Mouse (Mus musculus) brown adipose tissue, adult 24 weeks (tissue): ENCODE measurements around the gene Rnf115. TPM values are rescaled to one million over a fixed set of nuclear protein-coding genes. Genes with fewer than 3 reads are reported as not detected.
A peak's percentile ranks its signal among the peaks of the same experiment; 100 is the strongest.

Source experiments
- H3K27ac ChIP-seq: fragments of 200-500 bp; replicated peaks from 2 replicates; pipeline ENCODE4 v1.5.1; 2012; ENCODE audit warnings: low read depth, mild to moderate bottlenecking, low read length
- H3K4me1 ChIP-seq: fragments of 200-500 bp; 2 replicates; pipeline ENCODE4 v1.6.1; 2012; ENCODE audit warnings: low read length, mixed read lengths; ENCODE audit not compliant: control insufficient read depth, insufficient read depth, insufficient read length
- H3K4me3 ChIP-seq: fragments of 200-500 bp; 2 replicates; pipeline ENCODE4 v1.5.1; 2012; ENCODE audit warnings: low read depth, mild to moderate bottlenecking, low read length, moderate library complexity; ENCODE audit not compliant: insufficient read depth
- polyA plus RNA-seq: library from polyadenylated mRNA; stranded (reverse); fragments of >200 nt; gene quantifications from 2 replicates; pipeline ENCODE4 v1.2.4, GENCODE M21; 2012; ENCODE audit not compliant: missing spikeins, insufficient read depth, insufficient read length

Gene Rnf115
- polyA plus RNA-seq, 1 experiment = 25.6 TPM

- Histone ChIP-seq H3K27ac (no peak overlapping the region), H3K4me1 (no peaks in the 10 kb centered on the region), H3K4me3 (no peak overlapping the region)
These were observed 60.3 kb downstream of the Rnf115 start for GRCm38 (mm10) chr3:96787784-96788183.

- Histone ChIP-seq H3K4me3 (no peak overlapping the region), H3K4me1 (no peaks in the 10 kb centered on the region), H3K27ac (no peak overlapping the region)
These were observed 61.0 kb downstream of the Rnf115 start for GRCm38 (mm10) chr3:96788506-96788905.

- Histone ChIP-seq H3K4me3 (no peak overlapping the region), H3K27ac (no peak overlapping the region), H3K4me1 (no peaks in the 10 kb centered on the region)
These were observed 72.8 kb downstream of the Rnf115 start for GRCm38 (mm10) chr3:96800254-96800653.

DNA sequence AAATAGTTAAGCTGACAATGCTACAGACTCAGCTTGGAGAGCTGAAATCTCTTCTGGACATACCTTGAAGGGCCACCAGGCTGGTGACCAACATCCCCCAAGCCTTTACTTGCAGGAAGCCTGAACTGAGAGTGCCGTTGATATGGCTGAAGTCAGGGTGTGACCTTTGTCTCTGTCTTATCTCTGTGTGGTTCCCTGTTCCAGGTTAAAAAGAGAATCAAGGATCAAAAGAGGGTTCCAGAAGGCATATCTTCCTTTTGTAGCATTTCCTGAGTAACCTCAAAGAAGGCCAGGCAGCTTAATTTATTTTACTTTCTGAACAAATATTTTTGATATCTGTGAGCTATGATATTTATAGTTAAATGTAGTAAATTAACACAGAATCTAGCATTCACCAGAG, 74.8 kb downstream of the Rnf115 start:
- no peak overlapping the region for H3K4me3 ChIP-seq
- no peak overlapping the region for H3K27ac ChIP-seq
- H3K4me1 ChIP-seq = no peaks in the 10 kb centered on the region

GRCm38 (mm10) chr3:96808136-96808535, 80.7 kb downstream of the Rnf115 start:
- H3K4me3 ChIP-seq = no peak overlapping the region
- H3K4me1 ChIP-seq = no peaks in the 10 kb centered on the region
- no peak overlapping the region for H3K27ac ChIP-seq

DNA sequence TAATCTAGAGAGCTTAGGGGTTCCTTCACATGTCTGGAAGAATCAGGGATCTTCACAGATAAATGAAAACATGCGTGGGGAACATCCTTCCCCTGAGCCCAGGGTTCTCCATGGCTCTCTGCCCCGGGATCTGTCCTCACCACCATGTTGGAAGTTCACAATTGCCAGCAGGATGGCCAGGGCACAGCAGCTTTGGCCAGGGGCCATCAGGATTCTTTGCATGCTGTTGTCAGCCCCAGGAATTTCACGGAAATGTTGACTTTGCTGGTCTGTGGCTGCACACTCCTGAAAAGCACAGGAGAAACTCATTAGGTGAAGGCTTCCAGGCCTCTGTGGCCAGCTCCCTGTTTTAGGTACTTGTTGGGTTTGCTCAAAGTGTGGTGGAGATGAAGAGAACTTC, 81.2 kb downstream of the Rnf115 start:
- no peak overlapping the region for H3K27ac ChIP-seq
- H3K4me3 ChIP-seq = no peak overlapping the region
- H3K4me1 ChIP-seq = no peaks in the 10 kb centered on the region

DNA sequence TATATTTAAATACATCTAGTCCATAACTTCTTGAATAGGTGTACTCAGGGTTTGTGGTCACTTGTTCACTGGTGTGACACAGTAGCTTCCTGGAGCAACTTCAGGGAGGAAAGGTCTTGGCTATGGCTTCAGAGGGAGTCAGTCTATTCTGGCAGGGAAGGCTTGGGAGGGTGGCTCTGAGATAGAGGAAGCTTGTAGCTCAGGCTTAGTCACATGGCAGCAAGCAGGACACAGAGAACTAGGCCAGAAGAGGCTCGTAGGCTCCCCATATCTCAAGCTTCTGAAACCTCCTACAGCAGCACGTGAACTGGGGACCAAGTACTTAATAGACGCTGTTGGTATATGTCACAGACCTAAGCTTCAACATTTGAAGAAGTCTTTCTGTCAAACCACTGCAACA, 83.8 kb downstream of the Rnf115 start:
- H3K4me1 ChIP-seq = no peaks in the 10 kb centered on the region
- no peak overlapping the region for H3K27ac ChIP-seq
- H3K4me3 ChIP-seq = no peak overlapping the region

DNA sequence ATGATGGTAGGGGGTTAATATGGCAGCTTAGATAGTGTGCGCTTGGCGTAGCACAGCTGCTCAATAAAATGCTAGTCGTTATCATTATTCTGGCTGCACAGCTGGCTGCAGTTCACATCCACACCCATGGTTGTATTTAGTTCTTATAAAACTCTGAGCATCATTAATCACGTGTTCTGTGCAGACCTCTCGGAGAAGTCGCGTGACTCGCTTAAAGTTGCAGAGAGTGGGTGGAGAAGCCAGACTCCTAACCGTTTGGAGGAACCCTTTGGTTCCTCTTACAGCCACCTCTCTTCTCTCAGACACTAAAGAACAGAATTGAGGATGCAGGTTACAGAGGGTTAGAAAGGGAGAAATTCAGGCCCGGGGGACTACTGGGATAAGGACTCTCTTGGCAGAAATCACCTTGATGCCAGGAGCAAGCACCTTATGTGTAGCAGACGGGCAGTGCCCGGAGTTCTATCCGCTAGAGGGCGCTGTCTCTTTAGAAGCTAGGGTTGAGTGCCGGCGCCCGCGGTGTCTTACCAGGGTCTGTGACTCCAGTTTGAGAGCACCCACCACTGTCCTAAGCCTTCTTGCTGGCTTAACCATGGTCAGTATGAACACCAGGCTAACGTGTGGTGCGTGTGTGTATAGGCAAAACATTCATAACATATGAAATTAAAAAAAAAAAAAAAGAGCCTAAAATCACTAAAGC, 85.1 kb downstream of the Rnf115 start:
- no peaks in the 10 kb centered on the region for H3K4me1 ChIP-seq
- H3K4me3 ChIP-seq = peak overlapping the region; percentile 30; the same call in 1 of the 2 replicates
- no peak overlapping the region for H3K27ac ChIP-seq

DNA sequence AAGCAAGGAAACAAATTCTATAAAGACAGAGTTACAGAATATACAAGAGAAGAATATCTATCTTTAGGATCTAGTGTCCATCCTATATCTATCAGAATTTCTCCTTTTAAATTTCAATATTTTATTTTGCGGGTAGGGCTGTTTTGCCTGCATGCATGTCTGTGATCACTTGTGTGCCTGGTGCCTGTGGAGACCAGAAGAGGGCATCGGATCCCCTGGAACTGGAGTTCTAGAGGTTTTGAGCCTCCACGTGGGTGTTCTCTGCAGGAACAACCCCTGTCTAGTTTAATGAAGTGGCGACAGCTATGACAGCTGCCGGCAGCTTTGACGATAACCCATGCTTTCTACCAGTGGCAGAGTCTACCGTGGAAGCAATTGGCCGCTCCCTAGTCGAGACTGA, 85.6 kb downstream of the Rnf115 start:
- Histone ChIP-seq H3K27ac (no peak overlapping the region), H3K4me3 (no peak overlapping the region), H3K4me1 (no peaks in the 10 kb centered on the region)

- Histone ChIP-seq H3K27ac (no peak overlapping the region), H3K4me3 (no peak overlapping the region), H3K4me1 (no peaks in the 10 kb centered on the region)
These were observed 86.3 kb downstream of the Rnf115 start for GRCm38 (mm10) chr3:96813591-96814244.

DNA sequence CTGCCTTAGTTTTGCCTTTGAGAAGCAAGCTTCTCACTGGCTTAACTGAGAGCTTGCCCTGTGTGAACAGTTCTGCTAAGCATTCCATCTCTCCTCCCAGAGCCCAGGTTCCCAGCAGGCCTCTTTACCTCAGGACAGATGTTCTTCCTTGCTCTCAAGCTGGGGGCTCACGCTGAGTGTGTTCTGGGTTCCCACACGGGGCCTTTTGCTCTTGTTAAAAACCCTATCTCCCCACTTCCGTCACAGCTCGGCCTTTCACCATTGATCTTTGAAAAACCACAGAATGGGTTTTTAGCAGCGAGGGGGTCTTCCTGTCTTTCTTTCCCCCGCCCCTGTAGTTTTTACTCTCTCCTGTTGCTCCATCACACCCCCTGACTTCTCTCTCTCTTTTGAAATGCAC, 86.9 kb downstream of the Rnf115 start:
- Histone ChIP-seq H3K4me1 (no peaks in the 10 kb centered on the region), H3K4me3 (no peak overlapping the region), H3K27ac (no peak overlapping the region)

DNA sequence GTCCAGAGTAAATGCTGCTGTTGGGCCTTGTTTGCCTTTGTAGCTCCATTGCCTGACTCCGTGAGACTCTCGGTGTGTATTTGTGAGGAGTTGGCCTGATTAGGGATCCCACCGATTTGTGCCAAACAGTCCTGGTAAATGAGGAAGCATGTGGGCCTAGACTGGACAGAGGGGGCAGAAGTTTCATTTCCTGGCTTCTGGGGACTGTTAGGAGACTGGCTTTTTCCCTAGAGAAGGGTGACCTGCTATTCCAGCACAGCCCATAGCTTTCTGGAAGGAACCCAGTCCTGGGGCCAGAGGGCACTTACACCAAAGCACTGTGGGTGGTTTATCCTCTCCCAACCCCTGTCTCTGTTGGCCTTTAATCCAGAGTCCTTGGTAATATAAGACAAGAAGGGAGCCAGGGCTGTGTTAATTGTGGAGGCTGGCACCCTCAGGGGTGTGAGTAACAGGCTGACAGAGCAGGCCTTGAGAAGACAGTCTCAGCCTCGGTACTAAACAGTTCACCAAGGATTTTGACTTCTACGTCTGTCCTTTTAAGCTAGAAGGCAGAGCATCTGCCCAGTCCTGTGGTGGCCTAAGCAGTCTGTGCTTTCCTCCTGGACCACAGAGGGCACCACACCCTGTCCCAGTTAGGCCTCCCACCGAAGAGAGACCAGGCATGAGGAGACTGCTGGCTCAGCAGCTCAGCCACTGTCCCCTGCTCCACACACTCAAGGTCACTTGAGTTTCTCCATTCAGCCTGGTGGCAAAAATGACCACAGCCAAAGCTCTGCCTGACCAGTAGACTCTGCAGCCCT, 92.9 kb downstream of the Rnf115 start:
- H3K4me3 ChIP-seq = no peak overlapping the region
- no peaks in the 10 kb centered on the region for H3K4me1 ChIP-seq
- no peak overlapping the region for H3K27ac ChIP-seq

- Histone ChIP-seq H3K4me1 (no peaks in the 10 kb centered on the region), H3K27ac (no peak overlapping the region), H3K4me3 (no peak overlapping the region)
These were observed 94.1 kb downstream of the Rnf115 start for GRCm38 (mm10) chr3:96821581-96821980.

DNA sequence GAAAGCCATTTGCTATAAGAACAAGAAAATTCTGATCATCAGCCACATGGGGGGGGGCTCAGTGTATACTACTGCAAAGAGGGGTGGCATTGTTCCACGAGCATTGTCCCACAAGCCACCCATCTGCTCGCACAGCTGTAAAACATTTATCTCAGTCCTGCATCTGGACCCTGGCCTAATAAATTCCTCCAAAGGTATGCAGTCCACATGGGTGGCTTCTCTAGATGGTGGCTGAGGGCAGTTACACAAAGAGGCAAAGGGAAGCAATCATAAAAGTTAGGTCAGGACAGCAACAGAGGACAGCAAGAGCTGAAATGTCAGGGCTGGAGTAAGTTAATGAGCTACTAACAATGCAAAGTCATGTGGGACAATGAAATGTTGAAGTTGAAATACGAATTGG, 96.2 kb downstream of the Rnf115 start:
- Histone ChIP-seq H3K4me3 (no peak overlapping the region), H3K27ac (no peak overlapping the region), H3K4me1 (no peaks in the 10 kb centered on the region)

GRCm38 (mm10) chr3:96824614-96825013, 97.2 kb downstream of the Rnf115 start:
- Histone ChIP-seq H3K27ac (no peak overlapping the region), H3K4me3 (no peak overlapping the region), H3K4me1 (no peaks in the 10 kb centered on the region)
